Mouse (Mus musculus) cerebellum, postnatal 14 days (tissue): ENCODE data around the gene Keap1.
"Not testable (repeated sequence)": the region's sequence is repeated elsewhere in the genome, so short reads cannot be mapped to it uniquely, and the experiment has no call there.

Experiments used
- DNase-seq, 2 experiments: peaks; one replicate each; pipeline ENCODE4 v3.0.0; 2021; ENCODE audit warnings: mixed read lengths in 2 of 2

Keap1 gene

DNA sequence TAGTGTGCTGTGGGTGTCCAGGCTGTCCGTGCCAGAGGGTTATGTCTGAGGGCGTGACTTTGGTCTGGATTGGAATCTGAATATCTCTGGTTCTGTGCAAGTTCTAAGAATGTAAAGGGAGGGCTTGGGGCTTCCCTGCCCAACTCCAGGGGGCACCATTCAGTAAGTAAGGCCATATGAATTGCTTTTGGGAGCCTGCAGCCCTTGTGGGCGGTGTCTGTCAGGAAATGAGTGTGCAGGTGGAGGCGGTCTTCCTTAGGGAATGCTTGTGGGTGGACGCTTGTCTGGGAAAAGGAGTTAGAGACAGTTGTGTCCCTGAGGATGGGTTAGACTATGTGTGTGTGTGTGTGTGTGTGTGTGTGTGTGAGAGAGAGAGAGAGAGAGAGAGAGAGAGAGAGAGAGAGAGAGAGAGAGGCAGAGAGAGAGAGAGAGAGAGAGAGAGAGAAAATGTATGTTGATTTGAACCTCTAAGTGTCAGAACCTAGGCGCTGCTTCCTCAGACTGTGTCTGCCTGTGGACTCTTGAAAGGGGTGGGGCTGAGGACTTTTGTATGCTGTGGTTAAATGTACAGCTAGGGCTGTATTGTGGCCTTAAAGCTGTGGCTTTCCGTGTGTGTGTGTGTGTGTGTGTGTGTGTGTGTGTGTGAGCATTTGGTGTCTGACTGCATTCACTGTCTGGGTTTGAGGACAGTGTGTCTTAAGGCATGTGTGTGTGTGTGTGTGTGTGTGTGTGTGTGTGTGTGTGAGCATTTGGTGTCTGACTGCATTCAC is 43.2 kb downstream of the Keap1 start:
- not testable (repeated sequence) for DNase-seq

DNA sequence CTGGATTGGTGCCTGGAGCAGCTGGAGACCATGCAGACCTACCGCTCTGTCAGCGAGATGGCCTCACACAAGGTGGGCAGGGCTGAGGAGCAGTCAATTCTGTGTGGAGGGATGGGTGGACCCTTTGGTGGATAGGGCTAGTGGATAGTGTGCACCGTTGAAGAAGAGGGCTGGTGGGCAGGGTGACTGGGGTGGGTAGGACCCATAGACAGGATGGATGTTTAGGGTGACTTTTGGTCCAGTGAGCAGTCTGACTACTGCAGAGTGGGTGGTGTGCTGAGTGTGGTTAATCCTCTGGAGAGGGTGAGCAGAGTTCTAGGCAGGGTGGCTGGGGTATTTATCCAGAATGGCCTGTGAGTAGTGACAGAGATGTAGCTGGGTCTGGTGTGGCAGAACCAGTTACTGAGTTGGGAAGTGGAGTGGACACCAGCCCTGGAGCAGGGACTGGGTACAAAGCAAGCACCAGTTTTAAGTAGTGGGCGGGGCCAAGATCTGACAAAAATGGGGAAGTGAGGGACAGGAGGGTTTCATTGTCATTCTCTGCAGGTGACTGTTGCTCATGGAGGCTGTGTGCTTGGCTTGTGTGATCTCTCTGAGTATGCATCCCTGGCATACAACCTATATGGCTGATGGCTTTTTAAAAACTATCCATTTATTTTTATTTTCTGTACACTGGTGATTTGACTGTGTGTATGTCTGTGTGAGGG is 44.2 kb downstream of the Keap1 start:
- no peak for DNase-seq

DNA sequence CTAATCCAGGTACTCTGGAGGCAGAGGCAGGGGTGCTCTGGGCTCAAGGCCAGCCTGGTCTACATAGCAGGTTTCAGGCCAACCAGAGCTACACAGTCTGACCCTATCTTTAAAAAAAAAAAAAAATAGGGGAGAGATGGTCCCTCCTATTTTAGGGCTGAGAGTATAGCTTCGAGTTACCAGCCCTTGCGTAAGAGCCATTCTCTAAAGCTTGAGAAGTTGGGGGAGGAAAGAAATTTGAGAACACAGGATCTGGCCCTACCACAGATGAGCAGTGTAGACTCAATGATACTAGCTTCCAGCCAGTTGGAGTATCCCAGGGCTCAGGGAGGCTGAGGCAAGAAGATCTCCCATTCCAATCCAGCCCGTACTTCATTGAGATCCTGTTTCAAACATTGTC is 45.4 kb downstream of the Keap1 start:
- DNase-seq: no peak

DNA sequence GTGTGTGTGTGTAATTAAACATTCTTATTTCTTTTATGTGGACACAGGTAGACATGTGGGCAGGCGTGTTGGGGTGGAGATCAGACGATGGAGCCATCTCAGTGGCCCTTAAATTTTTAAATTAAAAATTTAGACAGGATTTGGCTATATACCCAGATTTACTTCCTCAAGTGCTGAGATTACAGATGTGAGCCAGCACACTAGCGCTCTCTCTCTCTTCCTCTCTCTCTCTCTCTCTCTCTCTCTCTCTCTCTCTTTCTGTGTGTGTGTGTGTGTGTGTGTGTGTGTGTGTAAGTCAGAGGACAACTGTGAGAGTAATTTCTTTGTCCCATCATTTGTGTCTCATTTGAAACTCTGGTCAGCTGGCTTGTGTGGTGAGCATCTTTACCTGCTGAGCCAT is 48.5 kb downstream of the Keap1 start:
- DNase-seq: no peak

DNA sequence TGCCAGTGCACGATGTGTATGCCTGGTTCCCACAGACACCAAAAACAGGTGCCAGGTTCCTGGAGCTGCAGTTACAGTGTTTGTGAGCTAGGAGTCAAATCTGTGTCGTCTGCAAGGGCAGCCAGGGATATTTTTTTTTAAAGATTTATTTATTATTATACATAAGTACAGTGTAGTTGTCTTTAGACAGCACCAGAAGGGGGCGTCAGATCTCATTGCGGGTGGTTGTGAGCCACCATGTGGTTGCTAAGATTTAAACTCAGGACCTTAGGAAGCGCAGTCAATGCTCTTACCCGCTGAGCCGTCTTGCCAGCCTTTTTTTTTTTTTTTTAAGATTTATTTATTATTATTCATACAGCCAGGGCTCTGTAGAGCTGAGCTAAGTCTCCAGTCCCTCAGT is 49.3 kb downstream of the Keap1 start:
- peak; percentile 50 to 61 for DNase-seq

DNA sequence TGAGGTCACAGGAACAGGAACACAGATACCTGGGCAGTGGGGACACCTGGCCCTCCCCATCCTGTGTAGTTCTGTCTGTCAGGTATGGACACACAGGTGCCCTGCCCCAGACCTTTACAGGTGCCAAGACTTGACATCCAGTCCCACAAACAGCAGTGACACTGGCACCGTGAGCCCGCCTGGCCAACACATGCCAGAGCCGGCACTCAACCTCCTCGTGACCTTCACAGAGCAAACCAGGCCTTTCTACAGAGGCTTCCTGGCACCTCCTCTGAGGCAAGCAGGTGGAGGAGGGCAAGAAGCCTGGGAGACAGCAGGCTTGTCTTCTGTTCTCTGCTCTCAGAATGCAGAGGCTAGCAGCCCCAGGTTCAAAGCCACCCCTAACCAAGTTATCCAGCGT is 53.7 kb downstream of the Keap1 start:
- DNase-seq: peak; percentile 50 to 64

DNA sequence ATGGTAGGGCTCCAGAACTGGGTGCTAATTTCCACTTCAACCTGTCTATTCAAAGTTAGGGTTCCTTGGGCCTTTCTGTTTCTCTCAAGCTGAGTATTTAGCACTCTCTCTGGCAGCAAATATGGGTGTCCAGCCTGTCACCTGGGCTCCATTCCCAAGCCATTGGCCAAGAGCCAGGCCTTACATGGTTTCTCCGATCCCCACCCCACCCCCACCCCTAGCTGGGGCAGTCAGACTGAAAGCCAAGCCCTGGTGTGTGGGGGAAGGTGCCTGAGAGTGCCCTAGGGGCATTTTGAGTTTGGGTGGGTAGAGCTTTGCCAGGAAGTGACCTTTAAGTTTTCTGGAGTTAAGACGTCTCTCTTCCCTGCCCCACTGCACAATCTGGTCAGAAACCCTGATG is 54.4 kb downstream of the Keap1 start:
- peak; percentile 93 to 97 for DNase-seq

DNA sequence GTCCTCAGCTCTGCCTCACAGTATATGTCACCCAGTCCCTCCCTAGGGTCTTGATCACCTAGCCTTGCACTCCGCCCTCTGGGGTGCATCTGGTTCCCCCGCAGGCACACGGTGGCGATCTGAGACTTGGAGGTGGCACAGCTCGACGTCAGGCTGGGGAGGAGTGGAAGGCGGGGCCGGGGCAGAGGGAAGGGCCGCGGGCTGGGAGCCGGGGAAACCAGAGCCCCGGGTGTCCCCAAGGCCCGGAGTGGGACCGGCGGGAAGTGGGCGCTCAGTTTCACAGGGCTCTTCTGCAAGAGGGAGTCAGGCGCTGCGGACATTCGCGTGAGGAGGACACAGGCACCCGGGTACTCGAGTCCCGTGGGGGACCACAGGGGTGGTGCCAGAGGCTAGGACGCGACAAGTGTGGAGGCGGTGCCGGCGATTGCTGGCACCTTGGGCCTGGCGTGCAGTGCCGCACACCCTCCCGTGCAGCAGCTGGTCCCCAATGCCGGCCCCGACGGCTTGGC is 55.2 kb downstream of the Keap1 start:
- DNase-seq: peak in 1 of 2 experiments; percentile 41

DNA sequence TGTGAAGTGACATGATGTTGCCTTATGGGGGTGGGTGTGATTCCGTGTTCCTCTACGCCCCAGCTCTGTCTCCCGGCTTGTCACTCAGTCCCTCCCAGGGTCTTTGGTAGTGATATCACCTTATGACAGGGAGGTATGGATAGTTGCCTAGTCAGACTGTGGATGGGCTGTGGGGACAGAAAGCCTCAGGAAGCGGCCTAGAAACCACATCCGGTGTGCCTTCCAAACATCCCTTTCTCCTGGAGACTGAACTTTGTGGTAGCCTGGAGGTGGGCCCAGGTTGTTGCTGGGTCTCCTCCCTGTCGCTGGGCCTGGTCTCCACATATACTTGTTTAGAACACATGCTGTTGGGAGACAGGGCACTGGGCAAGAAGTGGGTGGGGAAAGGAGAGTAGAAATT is 55.7 kb downstream of the Keap1 start:
- DNase-seq: no peak

DNA sequence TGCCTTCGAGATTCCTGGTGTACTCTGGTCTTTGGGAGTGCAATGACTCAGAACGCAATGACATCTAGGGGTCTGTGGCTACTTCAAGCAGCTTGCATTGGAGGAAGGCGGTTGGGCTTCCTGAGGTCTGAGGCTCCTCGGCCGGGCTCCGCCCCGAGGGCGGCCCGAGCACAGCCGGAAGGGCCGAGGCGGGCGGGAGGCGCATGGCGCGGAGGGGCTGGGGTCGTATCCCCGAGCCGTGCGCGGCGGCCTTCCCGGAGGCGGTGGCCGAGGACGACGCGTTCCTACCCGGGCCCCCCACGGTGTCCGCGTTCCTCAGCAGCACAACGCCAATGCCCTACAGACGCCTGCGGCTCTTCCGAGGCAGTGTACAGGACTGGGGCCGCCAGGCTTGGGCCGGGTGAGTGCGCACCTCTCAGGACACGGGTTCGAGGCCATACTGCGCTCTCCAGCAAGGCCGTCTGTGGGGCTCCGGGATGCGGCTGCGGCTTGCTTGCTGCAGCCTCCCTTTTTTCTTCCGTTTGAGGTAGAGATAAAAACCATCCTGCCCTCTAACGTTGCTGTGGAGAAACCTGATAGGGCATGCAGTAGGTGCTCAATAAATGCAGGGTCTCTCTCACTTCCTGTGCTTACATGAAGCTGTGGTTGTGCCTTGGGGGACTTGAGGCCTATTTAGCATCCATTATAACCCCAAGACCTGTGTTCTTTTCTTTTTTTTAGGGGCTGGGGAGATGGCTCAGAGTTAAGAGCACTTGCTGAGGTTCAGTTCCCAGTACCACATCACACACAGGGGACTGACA is 57.5 kb downstream of the Keap1 start:
- no peak for DNase-seq

DNA sequence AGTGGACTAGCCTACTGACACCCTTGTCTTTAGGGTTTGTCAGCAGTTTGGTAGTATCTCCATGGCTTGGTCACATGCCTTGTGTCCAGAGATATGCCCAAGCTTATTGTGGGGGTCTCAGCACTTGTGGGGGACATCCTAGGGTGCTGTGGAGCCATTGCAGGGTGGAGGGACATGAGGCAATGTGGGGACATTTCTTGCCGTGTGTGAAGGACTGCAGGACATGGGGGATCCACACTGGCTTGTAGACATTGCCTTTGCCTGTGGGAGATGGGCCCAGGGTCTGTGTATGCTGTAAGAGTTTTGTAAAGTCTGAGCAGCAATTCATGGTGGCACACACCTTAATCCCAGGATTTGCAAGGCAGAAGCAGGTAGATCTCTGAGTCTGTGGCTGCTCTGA is 58.3 kb downstream of the Keap1 start:
- DNase-seq: no peak

DNA sequence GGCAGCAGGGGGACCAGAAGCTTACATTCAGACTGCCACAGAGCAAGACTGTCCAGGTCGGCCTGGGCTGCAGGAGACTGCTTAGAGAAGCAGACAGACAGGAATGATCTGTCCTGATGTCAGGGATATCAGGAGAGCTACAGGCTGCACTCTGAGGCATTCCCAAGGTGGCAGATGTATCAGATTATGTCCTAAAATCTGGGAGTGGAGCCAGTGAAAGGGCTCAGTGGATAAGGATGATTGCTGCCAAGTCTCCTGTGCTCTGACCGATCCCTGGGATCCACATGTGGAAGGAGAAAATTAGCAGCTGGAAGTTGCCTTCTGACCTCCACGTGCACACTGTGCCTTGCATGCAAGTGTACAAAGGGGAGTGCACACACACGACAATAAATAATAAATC is 58.8 kb downstream of the Keap1 start:
- no peak for DNase-seq
